ENCODE assay signal across 26 mouse cellular contexts in genomic region chr5:108362330-108362729, GRCm38 (mm10). TPM values are rescaled to one million over a fixed set of nuclear protein-coding genes. Genes with fewer than 3 reads are reported as not detected.
A peak's percentile ranks its signal among the peaks of the same experiment; 100 is the strongest.
DNase-seq lines count a peak whose midpoint lies in the region; ATAC-seq and TF ChIP-seq lines count a peak whose summit lies in the region.
"Had no signal": no experiment of that assay in that cellular context is flagged by ENCODE, and none has a peak within 500 bp of the region (broad histone marks: within the 10 kb centered on the region; RNA-seq: fewer than 3 reads in every experiment).

No protein-coding gene starts in this region.

- no peak overlapping the region for H3K4me3 ChIP-seq in liver, postnatal 0 days (ENCODE audit: low read depth, low read length)
- H3K4me3 ChIP-seq: embryonic facial prominence, embryonic 15.5 days; forebrain, embryonic 10.5 days; hindbrain, embryonic 15.5 days; liver, embryonic 13.5 days; midbrain, embryonic 10.5 days; myocyte; neural tube, embryonic 15.5 days had no signal

- TF ChIP-seq CTCF in liver, postnatal 0 days (IDR thresholded peaks at IDR 0.05; ENCODE audit: low read depth), result peak; percentile 39; the same call in 1 of the 2 replicates

- WGBS in liver, postnatal 0 days (ENCODE audit: insufficient replicate concordance), result 29% methylated on average over 3 of the region's 3 CpGs

- peak; percentile 1 for DNase-seq in embryo, embryonic 10.5 days (ENCODE audit: low spot score)
- DNase-seq in embryo, embryonic 11 days, result no peak
- DNase-seq in liver, postnatal 0 days, result no peak
- no peak for DNase-seq in liver
- DNase-seq in ES-CJ7 (ENCODE audit: low read depth, low spot score), result peak; percentile 64
- DNase-seq in cerebellum, adult 9-11 months, result no peak
- no peak for DNase-seq in urinary bladder, adult 2 months (ENCODE audit: low spot score)
- DNase-seq: adrenal gland, postnatal 14 days; cerebellum, adult 18-20 months; gastrocnemius, postnatal 36 days; heart, postnatal 14 days; kidney, adult 2 months; layer of hippocampus, postnatal 36 days; left cerebral cortex, postnatal 4 days; liver, embryonic 13.5 days; thymus, postnatal 36 days had no signal

- peaks cover 34% of the 10 kb centered on the region for H3K27me3 ChIP-seq in liver, postnatal 0 days (ENCODE audit: insufficient read depth, low read length)

- no peak for ATAC-seq in liver, postnatal 0 days
- peak; percentile 36 for ATAC-seq in granulocyte monocyte progenitor cell, adult 5-6 weeks (replicated peaks; ENCODE audit: poor library complexity, severe bottlenecking)

- H3K9ac ChIP-seq in liver, postnatal 0 days (replicated peaks), result no peak overlapping the region
- H3K9ac ChIP-seq: embryonic facial prominence, embryonic 15.5 days; hindbrain, embryonic 15.5 days; liver, embryonic 13.5 days; neural tube, embryonic 15.5 days had no signal

- no peaks in the 10 kb centered on the region; the same call in 1 of the 2 replicates for H3K9me3 ChIP-seq in liver, postnatal 0 days (ENCODE audit: low read length)
- H3K9me3 ChIP-seq: embryonic facial prominence, embryonic 15.5 days; forebrain, embryonic 10.5 days; hindbrain, embryonic 15.5 days; liver, embryonic 13.5 days; midbrain, embryonic 10.5 days; neural tube, embryonic 15.5 days had no signal

- H3K4me2 ChIP-seq in liver, postnatal 0 days (ENCODE audit: low read depth, low read length), result no peak overlapping the region
- H3K4me2 ChIP-seq: embryonic facial prominence, embryonic 15.5 days; heart, embryonic 11.5 days; hindbrain, embryonic 15.5 days; liver, embryonic 13.5 days; neural tube, embryonic 15.5 days had no signal

- H3K36me3 ChIP-seq in liver, postnatal 0 days (replicated peaks; ENCODE audit: insufficient read depth, low read length), result no peaks in the 10 kb centered on the region
- H3K36me3 ChIP-seq: embryonic facial prominence, embryonic 15.5 days; forebrain, embryonic 10.5 days; G1E; hindbrain, embryonic 15.5 days; liver, embryonic 13.5 days; midbrain, embryonic 10.5 days; neural tube, embryonic 15.5 days had no signal

- H3K4me1 ChIP-seq in liver, postnatal 0 days (ENCODE audit: insufficient read depth), result peaks cover 10% of the 10 kb centered on the region

- no peak overlapping the region for H3K27ac ChIP-seq in liver, postnatal 0 days (ENCODE audit: low read depth)
- H3K27ac ChIP-seq: embryonic facial prominence, embryonic 15.5 days; forebrain, embryonic 10.5 days; hindbrain, embryonic 15.5 days; liver, embryonic 13.5 days; midbrain, embryonic 10.5 days; neural tube, embryonic 15.5 days had no signal

- no peak for TF ChIP-seq EP300 in liver, postnatal 0 days (IDR thresholded peaks at IDR 0.05; ENCODE audit: low read depth)

RNA-seq across cellular contexts. Expression of gene Gm42517, which starts 5.4 kb away (rescaled TPM):
- polyA plus RNA-seq in liver, postnatal 0 days (2015; fragmentation: Nextera tagmentation; extraction: Ambion mirVana), result 0.14 TPM in 1 of 2 replicates, not detected in the other
- total RNA-seq in granulocyte monocyte progenitor cell, adult 5-6 weeks (2014; fragmentation: Nextera tagmentation), result not detected in 2 replicates
- not detected in 2 replicates for total RNA-seq in granulocyte monocyte progenitor cell, adult 5-6 weeks (2017)
- polyA plus RNA-seq in urinary bladder, adult 2 months (2012; rRNA removed), result 1.7 and 1.8 TPM in 2 replicates
- total RNA-seq: G1E had no signal
- polyA plus RNA-seq: forebrain, embryonic 10.5 days; G1E; midbrain, embryonic 10.5 days had no signal

RNA-seq across cellular contexts. Expression of gene Pde6b, which starts 25.9 kb away (rescaled TPM):
- 0.06 and 0.15 TPM in 2 replicates for polyA plus RNA-seq in liver, postnatal 0 days (2015; fragmentation: Nextera tagmentation; extraction: Ambion mirVana)
- total RNA-seq in granulocyte monocyte progenitor cell, adult 5-6 weeks (2014; fragmentation: Nextera tagmentation), result not detected in 2 replicates
- total RNA-seq in granulocyte monocyte progenitor cell, adult 5-6 weeks (2017), result not detected in 2 replicates
- not detected in 2 replicates for polyA plus RNA-seq in urinary bladder, adult 2 months (2012; rRNA removed)
- total RNA-seq: adrenal gland, postnatal 14 days; gastrocnemius, postnatal 36 days; heart, postnatal 14 days; left cerebral cortex, postnatal 4 days had no signal
- polyA plus RNA-seq: G1E; kidney, adult 2 months; large intestine, adult 2 months had no signal

RNA-seq across cellular contexts. Expression of gene Pigg, which starts 49.9 kb away (rescaled TPM):
- 1.7 and 1.9 TPM in 2 replicates for polyA plus RNA-seq in liver, postnatal 0 days (2015; fragmentation: Nextera tagmentation; extraction: Ambion mirVana)
- total RNA-seq in granulocyte monocyte progenitor cell, adult 5-6 weeks (2014; fragmentation: Nextera tagmentation), result 5.6 and 7.7 TPM in 2 replicates
- total RNA-seq in granulocyte monocyte progenitor cell, adult 5-6 weeks (2017), result 5.5 and 6.1 TPM in 2 replicates
- 8.7 and 9.1 TPM in 2 replicates for polyA plus RNA-seq in urinary bladder, adult 2 months (2012; rRNA removed)

Comparison
In these comparisons a context has a peak if more than half of its experiments do, and no peak if none do; other contexts are left out.
1. DNase-seq: peak in embryo, embryonic 10.5 days (single experiment) and ES-CJ7 (single experiment); none in embryo, embryonic 11 days (single experiment), liver, postnatal 0 days (single experiment), liver (single experiment), cerebellum, adult 9-11 months (single experiment) and urinary bladder, adult 2 months (single experiment).